Mouse (Mus musculus) right cerebral cortex, postnatal 25 days (tissue): ENCODE measurements around the gene Tifab.

Experiments used
- DNase-seq: peaks from one replicate; pipeline ENCODE4 v3.0.0; 2022

Tifab gene

GRCm38 (mm10) chr13:56136200-56136599 lies 42.5 kb downstream of the Tifab start, which contains the start of gene H2afy:
Gene H2afy, minus strand, starts transcription at chr13:56136361.
- DNase-seq: no peak

GRCm38 (mm10) chr13:56135231-56136052 lies 43.2 kb downstream of the Tifab start:
- DNase-seq: peak; percentile 91

GRCm38 (mm10) chr13:56134631-56135181 lies 44.0 kb downstream of the Tifab start:
- DNase-seq: peak; percentile 28

- no peak for DNase-seq
Measured at GRCm38 (mm10) chr13:56134031-56134430, 44.7 kb downstream of the Tifab start.

GRCm38 (mm10) chr13:56132941-56133340 lies 45.7 kb downstream of the Tifab start:
- no peak for DNase-seq

DNA sequence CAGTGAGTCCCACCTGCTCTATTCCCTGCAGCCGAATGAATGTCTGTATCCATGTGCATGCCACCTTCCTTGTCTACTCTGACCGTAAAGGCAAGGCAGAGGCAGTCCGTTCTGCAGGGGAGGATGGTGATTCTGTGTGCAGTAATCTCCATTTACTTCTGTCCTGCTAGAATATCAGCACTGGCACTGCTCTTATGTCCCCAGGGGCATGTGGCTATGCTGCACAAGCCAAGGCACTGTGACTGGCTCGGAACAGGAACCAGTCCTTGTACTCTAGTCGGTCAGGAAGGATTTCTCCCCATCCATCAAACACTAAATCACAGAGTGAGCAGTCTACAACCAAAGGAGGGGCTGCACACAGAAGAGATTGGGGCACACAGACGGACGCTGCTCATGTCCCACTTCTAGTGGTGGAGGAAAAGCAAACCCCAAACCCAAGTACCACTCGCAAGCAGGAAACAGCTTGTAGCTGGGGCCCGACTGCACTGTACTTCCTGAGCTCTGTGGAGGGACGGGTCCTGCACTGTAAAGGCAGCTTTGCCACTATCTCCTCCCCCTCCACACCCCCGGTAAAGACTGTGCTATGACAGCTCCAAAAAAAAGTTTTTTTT lies 46.3 kb downstream of the Tifab start:
- no peak for DNase-seq

DNA sequence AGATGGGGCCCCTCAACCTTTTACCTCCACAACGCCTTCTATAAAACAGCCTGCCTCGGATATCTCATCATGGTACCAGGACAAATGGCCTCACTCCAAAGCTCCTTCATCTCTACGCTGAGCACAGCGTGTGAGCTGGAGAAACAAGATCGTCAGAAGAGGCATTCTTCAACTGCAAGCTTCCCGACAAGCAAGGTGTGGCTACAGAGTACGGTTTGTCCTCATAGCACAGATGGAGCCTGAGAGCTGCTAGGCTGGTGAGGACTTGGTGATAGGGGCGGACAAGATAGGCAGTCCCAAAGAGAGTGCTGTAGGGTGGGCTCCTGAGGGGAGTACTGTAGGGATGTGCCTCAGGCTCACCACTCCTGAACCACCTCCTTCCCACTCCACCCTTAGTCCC lies 48.1 kb downstream of the Tifab start:
- no peak for DNase-seq

- no peak for DNase-seq
Measured at GRCm38 (mm10) chr13:56129578-56129977, 49.1 kb downstream of the Tifab start.

DNA sequence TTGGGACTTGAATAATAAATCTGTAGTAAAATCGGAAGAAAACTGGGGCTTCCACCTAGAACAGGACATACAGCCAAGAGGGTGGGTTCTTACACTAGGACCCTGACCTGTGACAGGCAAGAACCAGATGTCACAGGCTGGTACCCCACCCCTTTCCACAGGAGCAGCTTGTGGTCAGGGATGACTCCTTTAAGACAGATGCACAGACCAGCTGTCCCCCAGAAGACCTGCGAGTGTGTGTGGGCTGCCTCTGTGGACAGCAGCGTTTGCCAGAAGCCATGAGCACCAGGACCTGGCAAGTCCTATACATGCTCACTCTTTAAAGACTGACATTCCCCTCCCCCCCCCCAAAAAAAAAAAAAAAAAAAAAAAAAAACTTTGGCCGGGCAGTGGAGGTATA lies 49.7 kb downstream of the Tifab start:
- DNase-seq: no peak

GRCm38 (mm10) chr13:56125632-56126031 lies 53.1 kb downstream of the Tifab start:
- DNase-seq: no peak
